Mouse (Mus musculus): Measurements from ENCODE around the gene Cyp2ab1.
"Not testable (repeated sequence)": the region's sequence is repeated elsewhere in the genome, so short reads cannot be mapped to it uniquely, and the experiment has no call there.

Gene Cyp2ab1

DNA sequence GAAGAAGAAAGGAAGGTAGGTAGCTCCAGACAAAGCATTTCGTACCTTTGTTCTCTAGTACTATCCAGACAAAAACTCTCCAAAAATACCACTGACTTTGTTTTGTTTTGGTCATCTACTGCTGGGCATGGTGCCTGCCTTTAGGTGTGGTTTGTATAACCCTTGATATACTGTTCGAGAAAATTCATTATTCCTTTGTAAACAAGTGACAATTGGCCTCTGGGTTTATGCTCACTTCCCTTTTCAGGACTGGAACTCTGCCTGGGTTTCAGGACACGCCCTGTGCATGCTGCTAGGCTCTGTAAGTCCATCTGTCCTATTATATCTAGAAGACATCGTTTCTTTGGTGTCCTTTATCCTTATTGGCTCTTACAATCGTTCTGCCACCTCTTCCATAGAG, at the start of gene Cyp2ab1:
Gene Cyp2ab1 (minus strand): TSS at position 119 of the 400 bp plus-strand sequence.
- DNase-seq (ENCODE audit: low read depth in 1 of 2, low spot score in 2 of 2) = peak in 1 of 2 experiments; percentile 14

DNA sequence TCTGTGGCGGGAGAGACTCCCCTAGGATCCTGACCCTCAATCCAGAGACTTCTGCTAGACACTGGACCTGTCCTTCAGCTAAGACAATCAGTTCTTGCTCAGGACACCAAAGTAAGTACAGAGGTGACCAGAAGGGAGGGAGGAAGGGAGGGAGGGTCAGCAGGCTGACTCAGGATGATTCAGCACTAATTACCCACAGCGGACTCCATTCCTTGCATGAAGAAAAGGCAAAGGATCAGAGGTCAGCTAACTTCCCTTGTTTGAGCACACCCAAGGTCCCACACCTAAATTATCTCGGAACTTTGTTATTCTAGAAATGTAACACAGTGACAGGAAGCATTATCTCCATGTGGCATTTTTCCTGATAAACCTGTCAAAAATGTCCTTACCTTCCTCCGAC, 46.5 kb upstream of the Cyp2ab1 start:
- DNase-seq (ENCODE audit: low read depth in 1 of 2, low spot score in 2 of 2) = no peak

DNA sequence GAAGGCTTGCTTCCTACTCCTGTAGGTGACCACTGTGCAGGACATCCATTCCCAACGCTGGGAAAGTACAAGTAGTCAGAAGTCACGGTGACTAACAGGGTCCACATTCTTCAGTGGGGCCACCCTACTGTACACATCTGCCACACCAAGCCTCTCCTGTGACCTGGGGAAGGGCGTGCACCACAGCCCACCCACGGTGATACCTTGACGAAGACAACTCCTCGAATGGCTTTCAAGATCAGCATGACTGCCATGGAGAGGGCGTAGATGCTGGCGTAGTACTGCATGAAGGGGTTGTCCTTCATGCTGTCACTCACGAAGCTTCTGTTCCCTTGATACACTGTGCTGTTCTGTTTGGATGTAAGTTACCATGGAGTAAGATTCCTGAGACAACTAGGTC, 43.0 kb upstream of the Cyp2ab1 start:
- no peak for DNase-seq (ENCODE audit: low read depth in 1 of 2, low spot score in 2 of 2)

- no peak for DNase-seq (ENCODE audit: low read depth in 1 of 2, low spot score in 2 of 2)
Measured at GRCm38 (mm10) chr16:20362121-20362520, 36.9 kb upstream of the Cyp2ab1 start.

- DNase-seq (ENCODE audit: low read depth in 1 of 2, low spot score in 2 of 2) = not testable (repeated sequence)
Measured at GRCm38 (mm10) chr16:20361496-20361895, 36.3 kb upstream of the Cyp2ab1 start.

GRCm38 (mm10) chr16:20359643-20360295, 34.6 kb upstream of the Cyp2ab1 start:
- DNase-seq (ENCODE audit: low read depth in 1 of 2, low spot score in 2 of 2) = no peak

DNA sequence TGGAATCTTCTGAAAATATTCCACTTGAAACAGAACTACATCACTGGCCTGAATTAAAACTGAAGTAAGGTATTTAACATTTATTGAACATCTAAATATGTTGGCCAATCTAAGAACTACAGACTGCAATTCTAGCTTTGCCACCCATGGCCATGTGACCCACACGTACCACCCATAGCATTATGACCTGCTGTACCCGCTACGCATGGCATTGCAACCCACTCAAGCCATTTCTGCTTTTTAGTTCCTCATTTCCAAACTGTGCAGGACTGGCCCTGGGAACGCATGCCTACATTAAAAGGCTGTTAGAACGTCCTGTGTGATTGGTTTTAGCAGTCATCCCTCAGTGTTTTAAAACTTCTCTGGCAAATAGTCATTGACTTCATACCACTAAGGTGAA, 32.6 kb upstream of the Cyp2ab1 start:
- DNase-seq (ENCODE audit: low read depth in 1 of 2, low spot score in 2 of 2) = peak; percentile 65 to 74

DNA sequence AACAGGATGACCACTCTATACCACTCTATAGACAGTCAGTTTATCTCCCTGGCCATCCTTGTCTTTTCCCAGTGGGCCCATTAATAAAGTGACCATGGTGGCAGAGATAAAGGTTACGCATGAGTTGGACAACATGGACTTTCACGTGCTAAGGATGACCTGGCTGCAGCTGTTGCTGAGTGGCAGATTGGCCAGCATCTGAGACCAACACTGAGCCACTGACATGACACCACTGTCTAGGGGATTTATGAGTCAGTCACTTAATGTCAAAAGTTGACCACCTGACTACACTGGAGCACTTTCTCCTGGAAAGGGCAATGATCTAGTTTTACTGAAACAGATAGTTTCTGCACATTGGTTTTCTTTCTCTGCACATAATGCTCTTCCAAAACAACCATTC, 29.6 kb upstream of the Cyp2ab1 start:
- no peak for DNase-seq (ENCODE audit: low read depth in 1 of 2, low spot score in 2 of 2)

DNA sequence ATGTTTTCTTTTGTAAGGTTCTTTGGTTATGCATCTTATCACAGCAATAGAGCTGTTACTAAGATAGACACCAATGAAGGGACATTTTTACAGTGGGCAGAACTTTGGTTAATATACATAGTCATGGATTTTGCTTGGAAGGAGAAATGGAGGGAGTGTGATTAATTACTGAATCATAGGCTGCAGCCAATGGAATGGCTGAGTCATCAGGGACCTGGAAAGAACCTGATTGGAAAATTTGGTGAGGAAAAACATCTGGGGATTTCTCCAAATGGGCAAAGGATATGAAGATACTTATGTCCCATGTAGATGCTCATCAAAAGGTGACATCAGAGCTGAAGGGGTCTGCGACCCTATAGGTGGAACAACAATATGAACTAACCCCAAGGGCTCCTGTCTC, 28.8 kb upstream of the Cyp2ab1 start:
- no peak for DNase-seq (ENCODE audit: low read depth in 1 of 2, low spot score in 2 of 2)

- DNase-seq (ENCODE audit: low read depth in 1 of 2, low spot score in 2 of 2) = no peak
Measured at GRCm38 (mm10) chr16:20345464-20345863, 20.3 kb upstream of the Cyp2ab1 start.

DNA sequence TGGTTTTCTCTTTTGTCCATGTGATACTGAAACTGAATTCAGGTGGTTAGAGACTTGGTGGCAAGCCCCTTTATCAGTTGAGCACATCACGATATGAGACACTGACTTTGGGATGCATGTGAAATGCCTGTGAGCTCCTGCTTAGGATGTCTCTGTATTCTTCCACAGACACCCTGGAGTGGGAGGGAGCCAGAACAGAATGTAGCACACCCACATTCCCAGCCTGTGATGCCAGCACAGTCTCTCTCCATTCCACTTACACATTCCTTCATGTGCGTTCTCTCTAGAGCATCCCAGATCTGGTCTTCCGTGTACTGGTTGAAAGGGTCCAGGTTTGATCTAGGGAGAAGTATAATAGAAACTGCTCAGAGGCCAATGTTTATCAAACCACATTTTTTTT, 13.4 kb upstream of the Cyp2ab1 start:
- DNase-seq (ENCODE audit: low read depth in 1 of 2, low spot score in 2 of 2) = no peak

GRCm38 (mm10) chr16:20334918-20335317, 9.7 kb upstream of the Cyp2ab1 start:
- no peak for DNase-seq (ENCODE audit: low read depth in 1 of 2, low spot score in 2 of 2)

GRCm38 (mm10) chr16:20328306-20328705, 3.1 kb upstream of the Cyp2ab1 start:
- no peak for DNase-seq (ENCODE audit: low read depth in 1 of 2, low spot score in 2 of 2)

DNA sequence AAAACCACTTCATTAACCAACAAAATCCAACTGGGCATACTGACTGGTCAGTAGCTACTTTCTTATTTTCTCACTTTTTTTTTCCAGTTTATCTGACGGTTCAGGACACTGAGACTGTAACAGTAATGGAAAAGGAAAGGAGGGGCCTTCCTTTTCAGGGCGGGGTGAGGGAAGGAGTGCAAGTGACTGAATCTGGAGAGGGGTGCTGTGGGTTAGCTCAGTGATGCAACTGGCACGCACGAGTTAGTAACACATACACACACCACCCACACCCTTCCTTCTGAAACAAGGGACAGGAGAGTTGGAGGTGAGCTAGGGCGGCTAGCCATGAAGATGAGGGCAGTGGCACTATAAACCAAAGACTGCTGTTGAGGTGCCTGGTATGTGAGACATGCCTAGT, 1.3 kb downstream of the Cyp2ab1 start:
- peak; percentile 23 to 39 for DNase-seq (ENCODE audit: low read depth in 1 of 2, low spot score in 2 of 2)

- DNase-seq (ENCODE audit: low read depth in 1 of 2, low spot score in 2 of 2) = no peak
Measured at GRCm38 (mm10) chr16:20322274-20322673, 2.9 kb downstream of the Cyp2ab1 start.

GRCm38 (mm10) chr16:20316770-20317169, 8.4 kb downstream of the Cyp2ab1 start:
- DNase-seq (ENCODE audit: low read depth in 1 of 2, low spot score in 2 of 2) = peak; percentile 13 to 36

DNA sequence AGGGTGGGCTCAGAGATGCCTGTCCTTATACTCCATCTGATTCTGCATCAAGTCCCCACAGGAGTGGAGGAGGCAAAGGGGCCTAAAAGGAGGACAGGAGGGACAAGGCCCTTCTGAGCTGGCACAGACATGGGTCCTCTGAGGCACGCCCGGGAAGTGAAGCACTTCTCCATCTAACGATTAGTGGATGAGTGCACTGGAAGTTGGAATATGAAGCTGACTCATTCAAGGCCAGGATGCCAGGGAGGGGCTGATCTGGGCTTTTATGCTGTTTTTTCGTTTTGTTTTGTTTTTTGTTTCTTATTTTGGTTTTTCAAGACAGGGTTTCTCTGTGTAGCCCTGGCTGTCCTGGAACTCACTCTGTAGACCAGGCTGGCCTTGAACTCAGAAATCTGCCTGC, 9.9 kb downstream of the Cyp2ab1 start:
- DNase-seq (ENCODE audit: low read depth in 1 of 2, low spot score in 2 of 2) = no peak

GRCm38 (mm10) chr16:20312272-20312671, 12.9 kb downstream of the Cyp2ab1 start:
- no peak for DNase-seq (ENCODE audit: low read depth in 1 of 2, low spot score in 2 of 2)

GRCm38 (mm10) chr16:20301770-20302649, 23.2 kb downstream of the Cyp2ab1 start, which contains the start of gene Parl:
TSS of gene Parl (minus strand) at chr16:20302387.
- DNase-seq (ENCODE audit: low read depth in 1 of 2, low spot score in 2 of 2) = peak; percentile 26 to 59

- no peak for DNase-seq (ENCODE audit: low read depth in 1 of 2, low spot score in 2 of 2)
Measured at GRCm38 (mm10) chr16:20300076-20300475, 25.1 kb downstream of the Cyp2ab1 start.

- no peak for DNase-seq (ENCODE audit: low read depth in 1 of 2, low spot score in 2 of 2)
Measured at GRCm38 (mm10) chr16:20280238-20280637, 45.0 kb downstream of the Cyp2ab1 start.

DNA sequence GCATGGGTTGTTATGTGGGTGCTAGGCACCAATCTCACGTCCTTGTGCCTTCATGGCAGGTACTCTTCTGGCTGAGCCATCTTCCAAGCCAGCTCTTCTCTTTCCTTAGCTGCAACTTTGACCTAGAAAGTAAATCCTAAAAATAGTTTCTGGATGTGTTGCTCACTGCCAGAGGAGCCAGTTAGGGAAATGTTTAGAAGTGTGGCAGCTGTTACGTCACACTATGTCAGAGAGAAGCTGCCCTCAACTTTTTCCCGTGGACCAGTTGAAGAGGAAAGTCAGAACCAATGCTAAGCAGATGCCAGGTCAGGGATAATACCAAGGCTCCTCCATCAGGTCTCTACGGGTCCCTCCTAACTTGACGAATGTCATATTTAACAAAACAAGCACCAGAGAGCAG, 45.8 kb downstream of the Cyp2ab1 start:
- no peak for DNase-seq (ENCODE audit: low read depth in 1 of 2, low spot score in 2 of 2)

Measured in monocyte, adult 2 months (primary cell).